Mouse (Mus musculus) T-helper 17 cell (primary cell): ENCODE measurements around the gene Npff.

Experiments
- in situ Hi-C, 2 experiments: fragments of 300-600 bp; cut with MboI, MseI; formaldehyde crosslinking; loops; 1 replicate in 1 of 2; 2 replicates in 1 of 2; pipeline ENCODE4 v1.15.1; 2025; ENCODE audit warnings: high pct_unique_total_duplicates in 2 of 2

Gene Npff

DNA sequence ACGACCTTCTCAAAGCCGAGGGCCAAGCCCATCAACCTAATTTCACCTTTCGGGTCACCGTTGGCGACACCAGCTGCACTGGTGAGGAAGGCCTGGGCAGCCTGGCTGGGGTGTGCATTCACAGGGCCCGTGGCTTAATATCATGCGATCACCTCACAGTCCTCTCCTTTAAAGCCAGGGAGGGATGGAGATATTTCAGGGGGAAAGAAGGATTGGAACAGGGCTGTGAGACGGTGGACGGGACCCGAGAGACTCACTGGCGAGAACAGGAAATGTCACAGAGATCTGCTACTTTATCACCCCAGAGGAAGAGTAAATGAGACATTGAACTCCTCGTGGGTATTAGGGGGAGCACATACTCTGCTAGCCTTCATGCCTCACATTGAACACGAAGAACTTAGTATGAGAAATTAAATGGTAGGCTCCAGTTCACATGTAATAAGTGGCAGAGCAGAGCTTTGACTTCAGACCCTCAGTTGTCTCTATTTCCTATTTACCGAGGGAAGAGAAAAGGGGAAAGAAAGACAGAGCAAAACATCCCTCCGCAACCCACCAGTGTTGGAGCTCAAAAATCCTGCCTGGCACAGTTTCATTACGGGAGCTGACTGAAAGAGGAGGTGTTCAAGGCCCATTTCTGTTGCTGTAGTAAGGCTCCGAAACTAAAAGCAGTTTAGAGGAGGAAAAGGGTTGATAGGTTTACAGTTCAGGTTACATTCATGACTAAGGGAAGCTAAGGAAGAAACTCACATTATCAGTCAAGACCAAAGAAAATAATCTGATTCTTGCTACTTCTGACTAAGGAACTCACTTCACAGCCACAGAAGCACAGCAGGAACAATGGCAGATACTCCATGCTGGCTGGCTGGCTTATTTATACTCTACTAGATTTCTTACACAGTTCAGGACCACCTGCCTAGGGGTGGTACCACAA is 5.3 kb downstream of the Npff start:
- in situ Hi-C loops, result loop anchor here in 1 of 2 experiments (25.0 kb wide), 1 partner anchor 718 kb away; the partner anchor contains the start of genes Cbx5 and Hnrnpa1

DNA sequence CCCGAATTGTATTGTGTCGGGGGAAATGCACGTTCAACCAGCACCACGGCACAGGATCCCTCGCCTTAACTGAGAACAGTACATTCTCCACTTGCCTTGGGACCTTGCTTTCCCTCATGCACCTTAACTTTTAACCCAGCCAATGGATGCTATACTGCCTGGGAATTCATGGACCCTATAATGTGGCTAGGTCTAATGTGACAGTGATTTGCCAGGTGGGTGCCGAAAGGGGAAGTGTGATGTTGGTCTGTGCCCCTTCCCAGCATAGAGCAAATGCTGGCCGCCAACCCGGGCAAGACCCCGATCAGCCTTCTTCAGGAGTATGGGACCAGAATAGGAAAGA is 5.9 kb downstream of the Npff start:
- in situ Hi-C loops, result loop anchor here in 1 of 2 experiments (25.0 kb wide), 1 partner anchor 718 kb away; the partner anchor contains the start of genes Cbx5 and Hnrnpa1

DNA sequence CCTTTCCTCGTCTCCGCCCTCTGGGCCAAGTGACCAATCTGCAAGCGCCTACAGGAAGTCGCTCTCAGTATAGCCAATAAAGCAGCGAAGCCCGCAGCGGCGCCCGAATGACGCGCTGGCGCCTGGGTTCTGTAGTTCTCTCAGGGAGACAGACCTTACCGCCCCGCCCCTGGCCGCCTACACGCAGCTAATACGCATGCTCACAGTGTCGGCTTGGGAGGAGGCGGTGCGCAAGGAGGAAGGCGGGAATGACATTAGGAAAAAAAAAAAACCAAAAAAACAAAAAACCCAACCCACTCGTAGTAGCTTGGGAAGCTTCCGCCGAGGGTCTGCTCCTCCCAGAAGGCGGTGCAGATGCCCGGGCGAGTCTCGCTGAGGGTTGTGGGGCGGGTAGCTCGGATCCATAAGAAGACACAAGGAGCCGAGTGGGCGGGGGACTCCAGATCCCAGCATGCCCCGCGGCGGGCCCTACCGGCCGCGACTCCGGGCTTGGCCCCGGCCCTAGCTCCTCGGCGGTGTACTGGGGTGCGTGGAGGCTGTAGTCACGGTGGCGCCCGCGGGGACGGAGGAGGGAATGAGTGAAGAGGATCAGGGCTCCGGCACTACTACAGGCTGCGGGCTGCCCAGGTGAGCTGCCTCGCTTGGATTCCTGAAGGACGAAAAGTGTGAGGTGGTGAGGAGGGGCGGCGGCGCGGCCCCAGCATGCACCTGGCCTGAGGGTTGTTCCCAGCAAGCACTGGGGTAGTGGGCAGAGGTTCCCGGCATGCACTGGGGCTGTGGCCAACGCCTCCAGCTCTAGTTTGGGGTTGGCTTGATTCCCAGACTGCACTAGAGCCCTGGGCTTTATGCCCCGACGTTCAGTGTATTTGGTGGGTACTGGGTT is 6.5 kb downstream of the Npff start, which contains the start of gene Tarbp2:
Gene Tarbp2, plus strand, starts transcription at position 217 of the 883 bp plus-strand sequence.
- in situ Hi-C loops, result loop anchor here in 1 of 2 experiments (25.0 kb wide), 1 partner anchor 719 kb away; the partner anchor contains the start of genes Cbx5 and Hnrnpa1

DNA sequence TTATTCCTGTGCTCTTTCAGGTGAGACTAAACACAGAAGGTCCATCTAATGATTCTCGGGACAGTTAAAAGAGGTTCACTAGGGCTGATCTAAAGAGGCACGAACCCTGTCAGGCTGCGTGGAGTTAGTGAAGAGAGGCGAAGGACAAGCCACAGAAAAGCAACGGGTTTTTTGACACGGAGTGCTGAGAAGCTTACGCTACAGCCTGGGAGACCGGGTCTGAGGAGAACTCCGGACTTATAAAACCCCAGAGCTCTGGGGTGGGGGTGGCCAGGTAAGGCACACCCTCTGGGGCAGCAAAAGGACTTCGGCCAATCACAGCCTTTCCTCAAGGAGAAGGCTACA is 7.1 kb downstream of the Npff start:
- in situ Hi-C loops, result loop anchor here in 1 of 2 experiments (25.0 kb wide), 1 partner anchor 720 kb away; the partner anchor contains the start of genes Cbx5 and Hnrnpa1

DNA sequence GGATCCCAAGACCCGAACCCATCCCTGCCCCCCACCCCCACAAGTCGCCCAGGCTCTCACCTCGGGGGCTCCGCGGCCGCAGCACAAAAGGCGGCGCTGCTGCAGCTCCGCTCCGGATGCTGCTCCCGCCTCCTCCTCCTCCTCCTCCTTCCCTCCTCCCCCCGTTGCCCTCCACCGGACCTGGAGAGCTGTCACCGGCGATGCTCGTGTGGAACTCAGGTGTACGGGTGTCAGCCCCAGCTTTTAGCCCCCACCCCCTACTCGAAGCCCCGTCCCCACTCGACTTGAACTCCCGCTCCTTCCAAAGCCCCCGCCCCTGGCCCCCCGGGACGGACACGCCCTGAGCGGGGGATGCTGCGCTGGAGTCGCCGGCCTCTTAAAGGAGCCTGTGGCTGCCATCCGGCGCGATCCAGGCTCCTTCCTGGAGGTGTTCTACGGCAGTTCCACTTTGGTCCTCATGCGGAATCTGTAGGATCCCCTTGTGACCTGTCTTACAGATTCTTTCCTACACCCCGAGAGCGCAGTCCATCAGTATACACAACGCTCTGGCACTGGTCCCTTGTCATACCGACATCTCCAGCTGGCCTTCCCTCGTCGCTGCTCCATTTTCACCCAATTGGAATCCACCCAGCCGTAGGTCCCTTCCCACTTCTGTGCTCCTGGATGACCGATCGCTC is 7.9 kb downstream of the Npff start, which contains the start of gene Map3k12:
Gene Map3k12, minus strand, starts transcription at position 337 of the 677 bp plus-strand sequence.
- in situ Hi-C loops, result loop anchor here in 1 of 2 experiments (25.0 kb wide), 1 partner anchor 720 kb away; the partner anchor contains the start of genes Cbx5 and Hnrnpa1

DNA sequence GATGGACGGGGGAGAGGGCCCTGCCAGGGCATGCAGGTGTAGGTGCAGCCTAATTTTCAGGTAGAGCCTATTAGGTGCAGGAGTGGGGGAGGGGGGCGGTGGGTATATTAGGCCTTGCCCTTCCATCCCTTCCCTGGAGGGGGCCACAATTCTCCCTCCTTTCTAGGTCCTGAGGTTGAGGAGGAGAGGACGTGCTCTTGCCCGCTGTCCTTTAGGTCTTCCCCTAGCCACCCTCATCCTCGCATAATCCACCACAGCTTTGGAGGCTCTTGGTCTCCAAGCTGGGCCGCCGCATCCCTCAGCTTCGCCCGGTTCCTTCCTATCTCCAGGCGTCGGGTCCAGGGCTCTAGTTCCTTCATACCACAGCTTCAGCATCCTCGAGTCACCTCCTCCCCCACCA is 8.4 kb downstream of the Npff start:
- in situ Hi-C loops, result loop anchor here in 1 of 2 experiments (25.0 kb wide), 1 partner anchor 721 kb away; the partner anchor contains the start of genes Cbx5 and Hnrnpa1

DNA sequence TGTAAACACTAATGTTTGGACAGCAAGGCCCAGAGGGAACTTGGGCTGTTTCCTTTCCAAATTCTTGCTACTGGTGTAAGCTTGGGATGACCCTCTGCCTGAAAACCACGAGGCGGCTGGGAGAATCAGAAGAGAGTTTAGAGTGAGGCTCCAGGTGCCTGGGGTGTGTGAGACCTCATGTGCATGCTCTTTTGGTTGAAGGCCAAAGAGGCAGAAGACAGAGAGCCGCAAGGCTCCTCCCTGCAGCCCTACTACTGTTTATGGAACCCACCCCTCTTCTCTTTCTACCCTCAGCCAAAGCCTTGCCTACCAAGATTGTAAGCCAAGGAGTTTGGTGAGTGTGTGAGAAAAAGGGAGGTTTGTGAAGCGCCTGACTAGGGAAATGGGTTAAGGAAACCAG is 9.0 kb downstream of the Npff start:
- in situ Hi-C loops, result loop anchor here in 1 of 2 experiments (25.0 kb wide), 1 partner anchor 722 kb away; the partner anchor contains the start of genes Cbx5 and Hnrnpa1

DNA sequence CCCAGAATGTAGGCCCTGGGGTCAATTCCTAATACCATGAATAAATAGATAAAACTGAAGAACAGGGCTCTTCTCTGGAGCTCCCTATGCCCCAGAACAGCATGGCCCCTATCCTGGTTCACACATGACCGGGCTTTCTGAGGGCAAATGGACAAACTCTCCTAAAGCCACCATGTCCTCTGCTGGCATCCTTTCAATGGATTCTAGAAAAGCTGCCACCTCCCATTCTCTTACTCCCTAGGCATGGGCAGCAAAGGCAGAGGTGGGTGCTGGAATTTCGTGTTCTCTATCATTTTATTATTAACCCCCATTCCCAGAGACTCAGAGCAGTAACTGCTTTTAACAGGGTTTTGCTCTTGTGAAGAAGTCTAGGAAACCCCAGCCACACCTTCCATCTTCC is 9.5 kb downstream of the Npff start:
- in situ Hi-C loops, result loop anchor here in 1 of 2 experiments (25.0 kb wide), 1 partner anchor 722 kb away; the partner anchor contains the start of genes Cbx5 and Hnrnpa1

DNA sequence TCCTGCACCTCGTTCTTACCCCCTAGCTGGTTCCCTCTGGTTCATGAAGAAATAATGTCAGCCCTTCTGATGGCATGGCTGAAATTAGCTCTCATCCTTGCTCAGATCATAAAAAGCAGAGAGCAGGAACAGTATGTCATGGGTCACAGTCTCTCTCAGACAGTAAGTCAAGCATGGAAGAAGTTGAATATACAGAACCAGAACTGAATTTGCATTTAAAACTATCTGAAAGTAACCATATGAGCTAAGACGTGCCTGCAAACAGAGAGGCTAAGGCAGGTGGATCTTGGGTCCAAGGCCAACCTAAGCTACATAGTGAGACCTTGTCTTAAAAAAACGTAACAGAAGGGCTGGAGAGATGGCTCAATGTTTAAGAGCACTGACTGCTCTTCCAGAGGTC is 11.7 kb downstream of the Npff start:
- in situ Hi-C loops, result loop anchor here in 1 of 2 experiments (25.0 kb wide), 1 partner anchor 724 kb away; the partner anchor contains the start of genes Cbx5 and Hnrnpa1

DNA sequence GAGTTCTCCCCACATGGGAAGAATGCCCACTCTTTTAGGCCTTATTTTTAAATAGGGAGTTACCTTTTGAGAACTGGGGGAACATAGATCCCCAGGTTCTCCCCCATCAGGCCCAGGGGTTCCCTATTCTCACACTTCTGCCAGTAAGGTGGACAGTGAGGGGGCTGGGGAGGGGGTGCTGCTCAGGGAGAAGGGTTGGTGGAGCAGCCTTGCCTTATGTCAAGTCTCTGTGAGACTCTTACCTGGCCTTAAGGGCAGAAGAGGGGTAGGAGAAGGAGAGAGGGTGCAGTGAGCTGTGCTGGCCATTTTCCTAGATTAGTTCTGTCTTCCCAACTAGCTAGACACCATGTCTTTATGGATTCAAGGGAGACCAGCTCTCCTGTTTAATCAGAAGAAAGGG is 12.3 kb downstream of the Npff start:
- in situ Hi-C loops, result loop anchor here in 1 of 2 experiments (25.0 kb wide), 1 partner anchor 725 kb away; the partner anchor contains the start of genes Cbx5 and Hnrnpa1

DNA sequence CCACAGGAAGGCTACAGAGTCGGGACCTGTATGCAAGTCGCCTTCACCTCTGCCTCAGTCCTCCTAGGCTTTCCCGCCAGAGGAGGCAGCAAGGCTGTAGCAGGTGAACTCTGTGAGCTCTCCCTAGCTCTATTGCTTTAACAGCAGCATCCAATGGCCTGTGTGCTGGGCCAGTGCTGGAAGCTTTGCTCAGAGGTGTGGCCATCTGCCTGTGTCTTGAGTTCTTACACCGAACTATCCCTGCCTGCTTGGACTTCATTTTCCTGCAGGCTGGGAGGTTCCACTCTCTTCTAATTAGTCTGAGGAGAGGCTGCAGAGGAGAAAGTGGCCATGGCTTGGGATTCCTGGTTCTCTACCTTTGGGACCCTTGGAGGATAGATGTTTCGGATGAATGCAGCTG is 12.7 kb downstream of the Npff start:
- in situ Hi-C loops, result loop anchor here in 1 of 2 experiments (25.0 kb wide), 1 partner anchor 725 kb away; the partner anchor contains the start of genes Cbx5 and Hnrnpa1

DNA sequence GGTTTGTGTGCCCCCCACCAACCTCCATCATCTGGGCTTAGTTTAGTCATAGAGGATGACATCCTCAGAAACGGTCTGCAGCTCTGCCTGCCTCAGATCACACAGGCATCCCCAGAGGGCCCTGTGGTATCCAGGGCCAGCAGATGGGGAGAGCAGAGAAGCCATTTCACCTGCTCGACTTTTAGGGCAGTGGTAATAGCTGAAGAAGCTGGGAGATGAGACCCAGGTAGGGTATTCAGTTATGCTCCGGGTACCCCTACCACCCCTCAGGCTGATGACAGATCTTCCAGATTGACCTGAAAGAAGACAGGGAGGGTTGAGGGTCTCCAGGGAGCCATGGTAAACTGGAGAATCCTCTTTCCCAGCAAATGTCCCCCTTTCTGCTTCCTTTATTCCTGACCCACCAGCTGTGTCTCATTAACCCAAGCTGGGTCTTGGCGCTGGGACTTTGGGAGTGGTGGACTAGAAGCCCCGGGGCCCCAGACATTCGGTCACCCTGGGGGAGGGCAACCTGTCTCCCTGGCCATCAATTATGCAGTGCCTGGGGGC is 13.4 kb downstream of the Npff start:
- in situ Hi-C loops, result loop anchor here in 1 of 2 experiments (25.0 kb wide), 1 partner anchor 726 kb away; the partner anchor contains the start of genes Cbx5 and Hnrnpa1

DNA sequence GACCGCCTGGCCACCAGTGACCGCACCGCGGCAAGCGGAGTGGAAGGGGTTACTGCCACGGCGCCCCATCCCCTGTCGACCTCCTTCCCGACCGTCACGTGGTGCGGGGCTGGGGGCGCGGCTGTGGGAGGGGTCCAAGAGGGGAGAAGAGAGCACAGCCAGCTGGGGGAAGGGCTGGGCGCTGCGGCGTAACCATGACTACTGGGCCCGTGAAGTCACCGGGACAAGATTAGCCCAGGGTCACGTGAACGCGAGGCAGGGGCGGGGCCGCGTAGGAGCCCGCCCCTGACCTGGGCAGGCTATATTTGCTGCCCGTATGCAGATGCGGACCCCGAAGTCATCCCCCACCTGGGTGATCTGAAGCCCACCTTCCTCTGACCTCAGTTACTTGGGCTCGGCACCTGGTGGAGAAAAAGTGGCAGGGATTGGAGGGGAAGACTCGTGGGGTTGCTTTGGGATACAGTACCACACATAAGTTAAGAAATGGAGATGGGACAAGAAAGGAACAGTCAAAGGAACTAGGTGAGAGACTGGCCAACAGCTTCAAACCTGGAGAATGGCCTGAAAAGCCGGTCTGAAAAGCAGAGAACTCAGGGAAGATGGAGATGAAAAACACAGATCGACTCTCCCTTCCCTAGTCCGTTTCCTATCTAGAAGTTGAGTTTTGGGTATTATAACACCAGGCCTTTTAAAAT is 14.0 kb downstream of the Npff start:
- in situ Hi-C loops, result loop anchor here in 1 of 2 experiments (25.0 kb wide), 1 partner anchor 727 kb away; the partner anchor contains the start of genes Cbx5 and Hnrnpa1

DNA sequence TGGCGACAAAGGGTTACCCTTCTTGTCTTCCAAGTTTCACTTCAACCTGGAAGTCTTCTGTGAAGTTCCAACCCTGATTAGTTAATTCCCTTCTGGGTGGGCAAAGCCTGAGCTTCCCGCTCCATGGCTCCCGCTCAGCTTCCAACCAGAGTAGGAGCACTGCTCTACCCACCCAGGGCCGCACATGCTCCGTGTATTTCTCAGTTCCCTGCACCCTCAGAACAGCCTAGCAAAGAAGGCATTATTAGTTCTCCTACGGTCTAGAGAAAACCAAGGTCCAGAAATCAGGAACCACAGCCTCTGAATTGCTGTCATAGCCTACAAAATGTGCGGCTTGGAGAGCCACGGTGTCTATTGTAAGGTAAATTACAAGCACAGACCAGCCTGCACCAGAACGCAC is 14.6 kb downstream of the Npff start:
- in situ Hi-C loops, result loop anchor here in 1 of 2 experiments (25.0 kb wide), 1 partner anchor 727 kb away; the partner anchor contains the start of genes Cbx5 and Hnrnpa1

DNA sequence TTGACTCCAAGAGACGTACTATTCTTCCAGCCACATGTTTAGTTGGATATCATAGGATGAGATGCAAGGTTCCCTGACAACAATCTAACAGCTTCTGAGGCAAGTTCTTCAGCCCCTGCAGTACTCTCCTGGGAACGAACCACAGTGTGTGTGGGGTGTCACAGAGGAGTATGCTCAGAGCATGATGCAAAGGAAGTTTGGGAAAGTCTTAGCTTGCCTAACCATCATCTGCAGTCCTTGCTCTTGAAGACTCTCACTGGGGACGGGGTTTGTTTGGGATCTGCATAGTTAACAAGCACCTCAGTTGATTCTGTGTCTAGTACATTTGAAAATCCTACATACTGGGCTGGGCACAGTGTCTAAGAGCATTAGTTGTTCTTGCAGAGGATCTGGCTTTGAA is 16.4 kb downstream of the Npff start:
- in situ Hi-C loops, result loop anchor here (10.0 to 25.0 kb wide), 2 partner anchors 424 to 729 kb away; partner anchors contain the start of genes Cbx5 (in 1 of the 2) and Hnrnpa1 (in 1 of the 2)

DNA sequence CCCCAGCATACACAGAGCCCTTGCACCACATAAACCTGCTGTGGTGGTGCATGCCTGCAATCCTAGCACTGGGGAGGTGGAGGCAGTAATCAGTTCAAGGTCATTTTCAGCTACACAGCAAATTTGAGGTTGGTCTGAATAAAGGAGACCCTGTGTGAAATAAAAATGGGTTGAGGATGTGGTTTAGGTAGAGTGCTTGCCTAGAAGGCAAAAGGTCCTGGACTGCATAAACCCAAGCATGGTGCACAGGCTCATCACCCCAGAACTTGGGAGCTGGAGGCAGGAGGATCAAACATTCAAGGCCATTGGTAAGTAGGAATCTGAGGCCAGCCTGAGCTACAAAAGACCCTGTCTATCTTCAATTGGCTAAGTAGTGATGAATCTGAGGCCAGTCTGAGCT is 17.2 kb downstream of the Npff start:
- in situ Hi-C loops, result loop anchor here (10.0 to 25.0 kb wide), 2 partner anchors 423 to 730 kb away; partner anchors contain the start of genes Cbx5 (in 1 of the 2) and Hnrnpa1 (in 1 of the 2)

DNA sequence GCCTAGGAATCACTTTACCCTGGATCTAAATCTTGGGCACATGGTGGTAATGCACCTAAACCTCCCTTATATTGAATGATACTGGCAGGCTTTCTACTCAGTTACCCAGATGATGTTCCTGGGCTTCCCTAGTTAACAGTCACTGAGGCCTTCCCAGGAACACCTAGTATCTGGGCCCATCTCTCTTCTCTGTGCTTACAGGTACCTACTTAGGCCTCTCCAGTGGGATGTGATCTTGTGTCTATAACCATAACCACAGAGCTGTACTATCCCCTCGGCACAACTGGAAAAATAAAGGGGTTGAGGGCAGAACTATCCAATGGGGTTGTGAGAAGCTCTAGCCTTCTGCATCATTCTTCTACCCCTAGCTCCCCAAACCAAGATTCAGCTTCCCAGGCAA is 17.9 kb downstream of the Npff start:
- in situ Hi-C loops, result loop anchor here (10.0 to 25.0 kb wide), 2 partner anchors 422 to 730 kb away; partner anchors contain the start of genes Cbx5 (in 1 of the 2) and Hnrnpa1 (in 1 of the 2)

DNA sequence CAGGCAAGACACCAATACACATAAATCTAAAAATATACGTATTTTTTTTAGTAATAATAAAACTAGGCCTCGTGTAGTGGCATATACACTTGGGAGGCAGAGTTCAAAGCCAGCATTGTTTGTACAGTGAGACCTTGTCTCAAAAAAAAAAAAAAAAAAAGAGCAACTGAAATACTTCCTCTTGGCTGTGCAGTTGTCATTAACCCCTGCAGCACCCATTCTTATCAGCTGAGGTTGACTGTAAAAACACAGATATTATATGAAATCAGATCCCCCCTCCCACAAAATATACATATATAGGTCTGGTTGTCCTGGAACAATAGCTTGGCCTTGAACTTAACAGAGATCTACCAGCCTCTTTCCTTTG is 18.3 kb downstream of the Npff start:
- in situ Hi-C loops, result loop anchor here (10.0 to 25.0 kb wide), 2 partner anchors 422 to 731 kb away; partner anchors contain the start of genes Cbx5 (in 1 of the 2) and Hnrnpa1 (in 1 of the 2)
